Mouse (Mus musculus) ES-CJ7 (cell line): ENCODE measurements around the gene Fdxr.

Source experiments
- DNase-seq: peaks from one replicate; pipeline ENCODE4 v3.0.0; 2011; ENCODE audit warnings: low read depth, low spot score

Fdxr gene

DNA sequence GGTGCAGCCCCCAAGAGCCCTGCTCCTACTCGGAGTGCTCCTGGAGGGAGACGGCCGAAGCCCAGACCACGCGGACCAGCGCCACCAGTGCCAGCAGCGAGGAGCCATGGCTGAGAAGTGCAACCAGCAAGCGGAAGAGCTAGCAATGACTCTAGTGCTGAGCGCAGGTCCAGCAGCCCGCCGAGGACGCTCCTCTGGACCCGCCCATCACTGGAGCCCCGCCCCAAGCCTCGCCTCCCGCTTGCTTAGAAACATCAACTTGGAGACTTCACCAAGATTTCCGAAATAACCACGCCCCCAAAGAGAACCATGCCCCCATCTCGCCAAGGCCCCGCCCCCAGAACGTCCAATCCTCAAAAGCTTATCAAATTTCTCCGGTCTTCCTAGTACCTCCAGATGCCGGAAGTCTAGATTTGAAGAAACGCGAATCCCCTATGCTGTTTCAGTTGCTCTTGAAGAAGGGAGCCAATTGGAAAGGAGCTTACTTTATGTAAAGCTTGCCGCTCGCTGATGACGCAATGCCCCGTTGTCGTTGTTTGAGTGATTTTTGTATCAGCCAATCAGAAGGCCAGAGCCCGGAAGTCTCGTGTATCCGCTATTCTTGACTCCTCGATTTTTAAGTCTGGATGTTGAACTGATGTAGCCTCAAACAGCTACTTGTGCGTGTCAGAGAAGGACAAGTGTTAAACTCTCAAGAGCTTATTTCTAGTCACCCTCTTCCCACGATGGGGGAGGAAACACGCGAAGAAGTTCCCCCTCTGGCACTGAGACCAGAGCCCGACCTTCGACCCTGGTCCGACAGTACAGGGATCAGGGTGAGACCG is at the start of gene Fdxr:
TSS of gene Fdxr (minus strand) at position 271 of the 824 bp plus-strand sequence.
- peak; percentile 100 for DNase-seq

GRCm38 (mm10) chr11:115323354-115323753 is 46.5 kb upstream of the Fdxr start:
- no peak for DNase-seq

DNA sequence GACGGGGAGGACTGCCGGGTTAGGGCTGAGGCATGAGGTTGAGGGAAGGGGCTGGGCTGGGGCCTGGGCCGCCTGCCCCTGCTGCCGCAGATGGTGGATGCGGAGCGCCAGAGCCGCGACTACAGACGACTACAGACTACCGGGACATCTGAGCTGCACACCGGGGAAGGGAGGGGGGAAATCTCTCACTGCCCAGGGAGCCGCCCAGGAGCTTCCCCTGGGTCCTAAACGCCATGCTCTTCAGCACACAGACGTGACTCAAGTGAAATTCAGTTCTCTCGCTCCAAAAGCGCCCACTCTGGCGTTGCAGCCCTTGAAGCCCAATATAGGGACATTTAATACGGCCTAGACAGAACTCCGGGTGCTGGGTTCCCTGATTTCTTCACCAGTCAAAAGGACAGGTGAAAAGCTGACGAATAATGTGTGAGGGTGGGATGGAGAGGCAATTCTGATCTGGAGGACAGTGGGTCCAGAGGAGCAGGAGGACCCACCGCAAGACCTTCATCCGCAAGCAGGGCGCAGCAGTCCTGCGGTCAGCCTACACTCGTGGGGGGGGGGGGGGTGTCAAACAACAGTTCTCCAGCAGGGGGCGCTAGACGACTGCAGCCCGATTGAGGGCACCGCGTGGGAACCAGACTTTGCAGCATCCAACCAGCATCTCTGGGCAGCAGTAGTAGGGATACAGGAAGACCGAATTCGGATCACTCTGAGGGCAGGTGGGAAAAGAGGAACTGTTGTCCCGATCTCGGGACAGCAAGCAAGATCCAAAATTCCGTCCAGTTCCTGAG is 45.2 kb upstream of the Fdxr start, which contains the start of gene Ush1g:
TSS of gene Ush1g (minus strand) at position 136 of the 788 bp plus-strand sequence.
- peak; percentile 73 for DNase-seq

DNA sequence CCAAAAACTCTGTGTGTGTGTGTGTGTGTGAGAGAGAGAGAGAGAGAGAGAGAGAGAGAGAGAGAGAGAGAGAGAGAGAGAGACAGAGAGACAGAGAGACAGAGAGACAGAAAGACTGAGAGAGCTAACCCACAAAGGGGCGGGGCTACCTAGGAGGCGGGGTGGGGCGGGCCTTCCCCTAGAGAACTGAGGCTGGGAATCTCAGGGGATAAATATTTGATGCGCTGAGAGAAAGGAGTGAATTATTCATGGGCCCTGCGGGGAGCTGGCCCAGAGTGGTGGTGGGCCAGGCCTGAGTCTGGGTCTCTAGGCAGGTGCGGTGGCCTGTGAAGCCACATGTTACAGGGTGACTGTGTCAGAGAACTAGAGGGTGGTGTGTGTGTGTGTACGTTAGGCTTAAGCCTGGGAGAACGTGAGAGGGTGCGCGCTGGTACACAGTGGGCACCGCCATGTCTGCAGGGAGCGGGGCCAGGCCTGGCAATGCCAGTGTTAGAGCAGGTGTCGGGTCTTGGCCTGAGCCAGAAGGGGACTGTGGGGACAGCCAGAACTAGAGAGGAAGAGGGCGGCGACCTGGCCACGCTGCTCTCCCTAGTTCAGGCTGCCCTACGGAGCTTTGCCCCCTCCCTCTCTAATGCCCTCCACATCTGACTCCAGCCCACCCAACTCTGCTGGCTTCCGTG is 43.0 kb upstream of the Fdxr start:
- DNase-seq, result peak; percentile 65

DNA sequence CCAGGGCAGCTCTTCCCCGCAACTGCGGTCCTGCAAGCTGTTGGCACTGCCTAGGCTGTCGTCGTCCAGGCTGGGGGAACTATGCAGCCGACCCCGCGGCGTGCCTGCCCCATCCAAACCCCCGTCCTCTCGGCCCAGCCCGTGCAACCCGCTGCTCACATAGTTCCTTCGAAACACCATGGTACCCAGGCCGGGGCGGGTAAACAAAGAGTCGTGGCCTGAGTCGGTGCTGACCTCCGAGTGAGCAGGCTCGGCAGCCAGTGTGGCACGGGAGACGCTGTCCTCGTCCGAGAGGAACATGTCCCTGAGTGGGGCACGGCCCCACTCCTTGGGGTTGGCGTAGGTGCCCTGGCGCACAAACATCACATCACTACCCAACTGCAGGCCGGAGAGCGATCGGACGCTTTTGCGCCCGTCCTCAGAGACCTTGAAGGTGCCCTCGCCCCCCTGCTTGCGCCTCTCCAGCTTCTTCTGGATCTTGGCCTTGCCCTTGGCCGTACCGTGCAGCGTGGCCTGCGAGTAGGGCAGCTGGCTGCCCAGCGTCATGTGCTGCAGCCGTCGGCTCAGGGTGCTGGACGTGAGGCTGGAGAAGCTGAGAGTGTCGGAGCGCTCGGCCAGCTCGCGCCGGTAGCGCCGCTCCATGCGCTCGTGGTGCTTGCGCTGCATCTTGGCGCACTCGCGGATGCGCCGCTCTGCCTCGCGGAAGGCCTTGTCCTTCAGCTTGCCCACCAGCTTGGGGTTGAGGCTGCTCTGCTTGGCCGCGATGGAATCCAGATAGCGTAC is 41.6 kb upstream of the Fdxr start:
- no peak for DNase-seq

- no peak for DNase-seq
Measured at GRCm38 (mm10) chr11:115317204-115317603, 40.4 kb upstream of the Fdxr start.

DNA sequence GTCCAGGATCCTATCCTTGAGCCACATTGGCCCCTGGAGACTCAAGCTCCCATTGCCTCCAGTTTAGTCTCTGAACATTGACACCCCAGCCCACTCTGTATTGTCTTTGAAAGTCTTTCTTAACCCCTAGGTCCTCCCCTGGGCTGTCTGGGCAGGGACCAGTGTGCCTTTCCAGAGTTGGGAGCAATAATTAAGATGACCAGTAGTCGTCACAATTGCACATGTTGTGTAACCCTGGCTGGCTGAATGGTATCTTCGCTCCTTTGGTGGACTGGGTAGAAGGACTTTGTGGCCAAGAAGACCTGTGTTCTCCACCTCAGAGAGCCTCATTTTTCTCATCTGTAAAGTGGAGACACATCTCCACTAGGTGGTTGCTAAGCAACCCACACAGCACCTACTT is 37.4 kb upstream of the Fdxr start:
- no peak for DNase-seq

GRCm38 (mm10) chr11:115308781-115309180 is 31.9 kb upstream of the Fdxr start:
- no peak for DNase-seq

DNA sequence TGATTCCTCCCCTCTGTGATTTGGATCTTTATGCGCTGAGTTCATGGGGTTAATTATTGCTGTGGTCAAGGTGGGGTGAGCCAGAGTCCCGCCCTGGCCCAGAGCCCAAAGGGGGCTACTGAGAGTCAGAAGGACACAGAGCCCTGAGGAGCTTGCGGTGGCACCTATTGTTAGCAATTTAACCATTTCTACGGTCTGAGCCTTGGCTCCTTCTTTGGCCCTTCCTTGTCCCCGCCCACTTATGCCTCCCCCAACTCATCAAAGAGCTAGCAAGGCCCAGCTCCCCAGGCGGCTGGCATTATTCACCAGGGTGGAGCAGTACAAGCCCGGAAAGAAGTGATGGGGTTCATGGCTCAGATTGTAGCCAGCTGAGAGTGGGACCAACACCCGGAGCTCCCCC is 30.0 kb upstream of the Fdxr start, which contains the start of gene Otop2:
TSS of gene Otop2 (plus strand) at position 301 of the 400 bp plus-strand sequence.
- DNase-seq, result peak; percentile 39

GRCm38 (mm10) chr11:115303167-115303566 is 26.3 kb upstream of the Fdxr start:
- no peak for DNase-seq

GRCm38 (mm10) chr11:115301351-115301750 is 24.5 kb upstream of the Fdxr start:
- no peak for DNase-seq

DNA sequence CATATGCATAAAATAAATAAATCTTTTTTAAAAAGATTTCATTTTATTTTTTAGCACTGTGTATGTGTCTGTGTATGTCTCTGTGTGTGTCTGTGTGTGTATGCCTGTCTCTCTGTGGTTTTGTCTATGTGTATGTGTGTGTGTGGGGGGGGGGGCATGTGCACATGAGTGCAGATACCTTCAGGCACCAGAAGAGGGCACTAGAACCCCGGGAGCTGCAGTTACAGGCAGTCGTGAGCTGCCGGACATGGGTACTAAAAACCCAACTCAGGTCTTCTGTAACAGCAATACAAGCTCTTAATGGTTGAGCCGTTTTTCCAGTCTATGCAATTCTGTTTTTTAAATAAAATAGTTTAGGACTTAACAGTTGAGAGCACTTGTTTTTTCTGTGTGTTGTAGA is 23.9 kb upstream of the Fdxr start:
- no peak for DNase-seq

- DNase-seq, result no peak
Measured at GRCm38 (mm10) chr11:115298160-115298559, 21.3 kb upstream of the Fdxr start.

DNA sequence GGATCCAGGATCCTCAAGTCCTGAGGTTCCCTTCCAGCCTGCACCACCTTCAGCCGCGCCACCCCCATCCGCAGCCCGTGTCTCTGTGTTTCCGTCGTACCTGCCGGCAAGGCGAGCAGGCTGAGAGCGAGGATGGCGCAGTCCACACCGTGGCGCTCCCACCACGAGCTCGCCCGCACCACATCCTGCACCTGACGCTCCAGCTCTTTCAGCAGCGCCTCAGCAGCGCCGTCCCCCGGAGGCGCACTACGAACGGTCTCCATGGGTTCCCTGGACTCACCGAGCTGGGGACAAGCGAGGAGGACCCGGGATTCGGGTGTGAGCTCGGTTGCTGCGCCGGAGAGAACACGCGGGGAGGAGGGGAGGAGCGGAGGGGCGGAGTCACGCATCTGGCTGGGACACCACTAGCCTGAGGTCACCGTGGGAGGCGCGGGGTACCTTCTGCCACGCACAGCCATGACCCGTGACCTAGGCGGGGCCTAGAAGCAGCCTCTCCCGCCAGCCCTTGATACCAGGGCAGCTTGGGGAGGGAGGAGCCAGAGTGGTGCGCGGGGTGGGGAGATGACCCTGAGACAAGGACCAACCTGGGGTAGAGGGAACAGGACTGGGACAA is 20.5 kb upstream of the Fdxr start, which contains the start of gene Fads6:
TSS of gene Fads6 (minus strand) at position 450 of the 613 bp plus-strand sequence.
- DNase-seq, result peak; percentile 75

DNA sequence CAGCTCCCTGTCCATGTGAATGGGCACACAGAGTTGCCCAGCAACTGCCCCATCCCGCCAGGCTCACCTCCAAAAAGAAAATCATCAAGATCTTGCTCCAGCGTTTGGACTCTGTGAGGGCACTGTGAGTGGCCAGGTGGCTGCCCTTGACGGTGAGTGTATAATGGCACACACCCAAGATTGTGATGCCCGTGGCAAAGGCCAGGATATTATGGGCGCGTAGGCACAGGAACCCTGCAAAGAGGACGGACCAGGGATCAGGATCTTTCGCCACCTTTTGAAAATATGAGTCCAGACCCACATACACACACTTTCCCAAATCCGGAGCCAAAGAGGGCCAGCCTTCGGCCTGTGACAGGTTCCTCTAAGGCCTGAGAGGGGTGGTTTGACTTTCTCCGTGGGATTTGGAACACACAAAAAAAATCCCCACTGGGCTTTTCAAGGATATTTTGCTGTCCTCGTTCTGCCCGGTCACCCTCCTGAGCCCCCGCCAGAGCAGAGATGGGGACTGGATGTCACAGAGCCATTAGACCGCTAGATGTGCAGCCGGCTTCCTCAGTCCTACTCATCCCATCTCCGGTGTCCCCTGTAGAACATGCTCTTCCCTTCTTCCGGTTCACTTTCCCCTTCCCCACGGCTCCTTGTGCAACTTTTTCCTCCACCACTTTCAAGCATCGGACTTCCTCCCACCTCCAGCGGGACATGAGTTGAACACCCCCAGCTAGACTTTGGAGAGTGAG is 19.8 kb upstream of the Fdxr start:
- no peak for DNase-seq

DNA sequence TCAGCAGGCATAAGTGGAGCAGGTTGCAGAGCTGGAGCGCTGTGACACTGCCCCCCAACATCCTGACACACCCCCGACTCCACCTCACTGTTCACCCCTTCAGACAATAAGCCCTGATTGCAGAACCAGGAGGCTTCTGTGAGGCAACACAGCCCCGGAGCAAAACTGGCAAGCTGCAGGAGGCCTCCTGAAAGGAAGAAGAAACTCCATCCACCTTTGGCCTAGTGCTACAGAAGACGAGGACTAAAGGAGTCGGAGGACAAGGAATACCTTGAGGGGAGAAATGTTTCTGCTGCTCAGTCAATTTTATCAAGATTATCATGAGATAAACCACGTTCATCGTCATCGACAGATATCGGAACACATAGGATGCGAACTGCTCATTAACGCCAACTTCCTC is 19.1 kb upstream of the Fdxr start:
- no peak for DNase-seq

DNA sequence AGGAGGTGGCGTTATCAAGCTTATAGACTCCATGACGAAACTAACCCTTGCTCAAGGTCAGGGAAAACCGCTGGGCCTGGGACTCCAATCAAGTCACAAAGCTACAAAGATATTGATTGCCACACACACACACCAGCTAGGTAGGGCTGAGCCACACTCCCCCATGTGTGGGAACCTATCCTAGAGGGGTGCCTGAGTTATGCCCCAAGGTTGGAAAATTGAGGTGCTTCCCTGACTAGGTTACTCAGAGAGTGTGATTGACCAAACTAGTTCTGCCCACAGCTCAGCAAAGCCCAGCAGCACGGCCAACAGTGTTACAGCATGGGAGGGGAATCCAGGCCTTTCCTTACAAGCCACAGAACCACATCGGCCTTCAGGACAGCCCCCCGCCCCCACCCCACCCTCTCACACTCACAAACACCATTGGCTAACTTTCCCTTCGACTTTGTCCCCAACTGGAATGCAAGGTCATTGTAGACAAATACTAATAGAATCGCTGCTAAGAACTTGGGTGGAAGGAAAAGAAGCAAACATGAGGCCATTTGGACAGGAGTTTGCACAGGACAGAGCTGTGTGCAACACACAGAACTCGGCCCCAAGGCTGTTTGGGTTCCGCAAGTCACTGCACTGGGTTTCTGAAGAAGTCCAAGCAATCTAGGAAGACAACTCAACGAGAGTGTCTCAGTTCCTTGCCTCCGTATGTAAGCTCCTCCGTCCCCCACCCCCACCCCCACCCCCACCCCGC is 16.0 kb upstream of the Fdxr start:
- peak; percentile 58 for DNase-seq

DNA sequence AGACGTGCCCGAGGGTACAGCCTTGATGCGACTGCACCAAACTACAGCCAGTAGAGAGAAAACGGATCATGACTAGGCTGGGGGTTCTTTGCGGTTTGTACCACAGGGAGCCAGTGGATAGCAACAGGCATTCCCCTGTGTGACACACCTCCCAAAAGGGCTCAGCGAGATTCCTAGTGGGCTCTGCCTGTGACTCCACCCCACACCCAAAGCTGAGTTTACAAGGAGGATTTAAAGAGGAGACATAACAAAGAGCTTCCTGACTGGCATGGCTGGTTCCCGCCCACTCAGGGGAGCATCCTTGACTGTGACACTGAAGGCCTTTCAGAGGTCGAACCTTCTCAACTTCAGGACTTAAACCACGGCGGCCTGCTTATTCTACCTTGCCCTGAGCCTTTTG is 14.7 kb upstream of the Fdxr start:
- peak; percentile 69 for DNase-seq

GRCm38 (mm10) chr11:115290919-115291318 is 14.1 kb upstream of the Fdxr start:
- DNase-seq, result no peak
